Mouse (Mus musculus): ENCODE measurements around the gene Grid1.

- no peak for TF ChIP-seq USF1 (IDR thresholded peaks at IDR 0.05; ENCODE audit: low read depth)
- no peak for TF ChIP-seq MYOD1 (IDR thresholded peaks at IDR 0.05; ENCODE audit: control insufficient read depth in 1 of 3, insufficient read length in 2 of 3, low read depth in 2 of 3)
- TF ChIP-seq TCF12 (IDR thresholded peaks at IDR 0.05; ENCODE audit: insufficient read depth, poor library complexity, severe bottlenecking), result no peak
- no peak for TF ChIP-seq E2F4 (IDR thresholded peaks at IDR 0.05; ENCODE audit: insufficient read depth)
- TF ChIP-seq POLR2A (IDR thresholded peaks at IDR 0.05; ENCODE audit: insufficient read length, low read depth), result no peak
- TF ChIP-seq POLR2AphosphoS2 (IDR thresholded peaks at IDR 0.05; ENCODE audit: insufficient read length, low read depth), result no peak
Observed at GRCm38 (mm10) chr14:35502324-35502723, 682.4 kb downstream of the Grid1 start.

Measured in myocyte (in vitro differentiated cells).